Mouse (Mus musculus) liver, embryonic 14.5 days (tissue): ENCODE results near the gene Rps21. TPM values are rescaled to one million over a fixed set of nuclear protein-coding genes. Genes with fewer than 3 reads are reported as not detected.
"Not testable (repeated sequence)": the region's sequence is repeated elsewhere in the genome, so short reads cannot be mapped to it uniquely, and the experiment has no call there.

ENCODE experiments used
- ATAC-seq: fragments of 200-750 bp; cut with Nextera tagmentation; 2 replicates; pipeline ENCODE4 v1.8.0; 2017; ENCODE audit warnings: moderate number of reproducible peaks, mild to moderate bottlenecking, moderate library complexity; ENCODE audit not compliant: insufficient read depth
- DNase-seq, 3 experiments: peaks; one replicate each; pipeline ENCODE4 v3.0.0-alpha.2; 2012 to 2013; ENCODE audit warnings: low read depth in 3 of 3, low spot score in 3 of 3
- H3K27ac ChIP-seq: fragments of 300-500 bp; sonication (generic); 2 replicates; pipeline ENCODE4 v1.5.1; 2014; ENCODE audit warnings: moderate library complexity, mild to moderate bottlenecking, control low read depth, inconsistent platforms
- H3K27me3 ChIP-seq: fragments of 300-500 bp; sonication (generic); 2 replicates; pipeline ENCODE4 v1.6.1; 2014; ENCODE audit warnings: mild to moderate bottlenecking, low read length, moderate library complexity; ENCODE audit not compliant: control insufficient read depth, insufficient read depth
- H3K36me3 ChIP-seq: fragments of 300-500 bp; sonication (generic); replicated peaks from 2 replicates; pipeline ENCODE4 v1.6.1; 2014; ENCODE audit warnings: low read depth; ENCODE audit not compliant: control insufficient read depth, insufficient read depth
- H3K4me1 ChIP-seq, 2 experiments: fragments of 200-500 bp in 1 of 2; fragments of 300-500 bp in 1 of 2; sonication (generic) in 1 of 2; replicated peaks; 2 replicates each; pipeline ENCODE4 v1.6.1; 2012 to 2014; ENCODE audit warnings: antibody characterized with exemption in 1 of 2, inconsistent platforms in 1 of 2, low read length in 1 of 2; ENCODE audit not compliant: control insufficient read depth in 2 of 2, insufficient read depth in 2 of 2
- H3K4me2 ChIP-seq: fragments of 300-500 bp; sonication (generic); 2 replicates; pipeline ENCODE4 v1.6.1; 2014; ENCODE audit warnings: low read depth, mild to moderate bottlenecking, control low read depth, moderate library complexity
- H3K4me3 ChIP-seq, 2 experiments: fragments of 200-500 bp in 1 of 2; fragments of 300-500 bp in 1 of 2; sonication (generic) in 1 of 2; 2 replicates each; pipeline ENCODE4 v1.5.1; 2012 to 2014; ENCODE audit warnings: low read depth in 2 of 2, low read length in 2 of 2, mild to moderate bottlenecking in 2 of 2, control low read depth in 1 of 2, inconsistent platforms in 1 of 2, moderate library complexity in 1 of 2; ENCODE audit not compliant: insufficient read depth in 1 of 2
- H3K9ac ChIP-seq: fragments of 300-500 bp; sonication (generic); replicated peaks from 2 replicates; pipeline ENCODE4 v1.6.1; 2014; ENCODE audit warnings: mild to moderate bottlenecking, control low read depth, moderate library complexity
- H3K9me3 ChIP-seq: fragments of 300-500 bp; sonication (generic); 2 replicates; pipeline ENCODE4 v1.6.1; 2016; ENCODE audit warnings: low read length, mixed read lengths; ENCODE audit not compliant: control insufficient read depth
- CTCF ChIP-seq: IDR thresholded peaks from 2 replicates; pipeline ENCODE4 v1.5.1; 2016; ENCODE audit warnings: antibody characterized with exemption, low read depth, control low read depth
- EP300 ChIP-seq: IDR thresholded peaks from 2 replicates; pipeline ENCODE4 v1.6.1; 2016; ENCODE audit warnings: antibody characterized with exemption, low read depth
- WGBS: fragments of 180-500 bp; shearing (Covaris S2); extraction: QIAGEN DNeasy Blood & Tissue Kit; methylation state at CpG from one replicate; pipeline ENCODE4 v1.1.7; 2014; ENCODE audit not compliant: insufficient replicate concordance; 5-methylcytosine and 5-hydroxymethylcytosine counted together
- polyA plus RNA-seq, 2 experiments: library from polyadenylated mRNA; depleted of rRNA in 1 of 2; stranded (reverse) in 1 of 2; unstranded in 1 of 2; fragments of >200 nt; fragmentation: Nextera tagmentation in 1 of 2; extraction: Ambion mirVana in 1 of 2; gene quantifications; 2 replicates each; pipeline versions ENCODE4 v1.2.1 to v1.2.3; 2012 to 2014

Rps21 gene
- polyA plus RNA-seq, 2 experiments, result 539 to 1,840 TPM

GRCm38 (mm10) chr2:180257963-180258865 lies 1.0 kb downstream of the Rps21 start:
- no peak overlapping the region; the same call in 1 of the 2 replicates for H3K27ac ChIP-seq
- H3K4me3 ChIP-seq, result peak overlapping the region; percentile 74 to 94
- TF ChIP-seq CTCF, result no peak
- no peak for TF ChIP-seq EP300
- no peak for ATAC-seq
- H3K9me3 ChIP-seq, result no peaks in the 10 kb centered on the region
- H3K36me3 ChIP-seq, result peaks cover 15% of the 10 kb centered on the region
- DNase-seq, result no peak
- H3K9ac ChIP-seq, result peak overlapping the region; percentile 88
- peaks cover 0 to 8% of the 10 kb centered on the region in 2 experiments; a peak in 3 of 4 replicates for H3K4me1 ChIP-seq
- no peaks in the 10 kb centered on the region for H3K27me3 ChIP-seq
- WGBS, result 38% methylated on average over 11 of the region's 11 CpGs
- peak overlapping the region; percentile 78 for H3K4me2 ChIP-seq

- not testable (repeated sequence) for H3K27me3 ChIP-seq, H3K9ac ChIP-seq, ATAC-seq, H3K4me2 ChIP-seq, H3K9me3 ChIP-seq, H3K27ac ChIP-seq, H3K4me3 ChIP-seq, DNase-seq, H3K4me1 ChIP-seq
- 65% methylated on average over 10 of the region's 10 CpGs for WGBS
- H3K36me3 ChIP-seq, result peaks cover 15% of the 10 kb centered on the region
These were observed 1.8 kb downstream of the Rps21 start for GRCm38 (mm10) chr2:180258951-180259484.

DNA sequence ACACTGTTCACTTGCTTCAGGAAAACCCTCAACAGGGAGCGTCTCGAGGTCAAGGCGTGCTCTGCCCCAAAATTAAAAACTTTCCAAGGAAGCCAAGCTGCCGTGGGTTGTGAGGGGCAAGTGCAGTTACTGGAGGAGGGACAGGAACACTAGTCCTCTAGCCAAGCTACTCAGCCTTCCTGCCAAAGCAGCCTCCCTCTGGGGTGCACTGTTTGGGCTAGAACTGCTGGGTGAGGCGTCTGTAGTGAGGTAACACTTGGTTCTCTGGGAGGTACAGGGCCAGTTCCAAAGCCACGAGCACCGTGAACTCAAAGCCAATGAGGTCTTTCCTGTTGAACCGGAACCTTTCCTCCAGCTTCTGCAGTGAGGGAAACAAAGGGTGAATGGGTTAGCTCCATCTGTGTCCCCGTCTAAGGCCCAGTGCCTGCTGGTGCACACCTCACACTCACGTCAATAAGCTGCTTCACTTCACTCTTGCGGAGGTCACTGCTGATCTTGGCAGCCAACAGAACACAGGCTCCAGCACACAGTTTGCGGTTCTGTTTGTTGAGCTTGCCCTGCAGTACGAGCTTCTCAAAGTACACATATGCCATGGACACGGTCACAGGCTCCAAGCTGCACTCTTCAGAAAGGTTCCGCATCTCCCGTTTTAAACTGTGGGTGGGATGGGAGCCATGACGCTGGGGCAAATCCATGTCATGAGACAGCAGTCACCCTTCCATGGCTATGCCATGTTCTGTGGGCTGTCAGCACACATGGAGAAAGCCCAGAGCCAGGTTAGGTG lies 2.8 kb downstream of the Rps21 start:
- not testable (repeated sequence) for H3K27ac ChIP-seq, H3K9ac ChIP-seq, H3K27me3 ChIP-seq, H3K4me3 ChIP-seq, H3K9me3 ChIP-seq, H3K4me2 ChIP-seq, ATAC-seq, DNase-seq, H3K4me1 ChIP-seq
- WGBS, result 64% methylated on average over 17 of the region's 17 CpGs
- peaks cover 15% of the 10 kb centered on the region for H3K36me3 ChIP-seq

DNA sequence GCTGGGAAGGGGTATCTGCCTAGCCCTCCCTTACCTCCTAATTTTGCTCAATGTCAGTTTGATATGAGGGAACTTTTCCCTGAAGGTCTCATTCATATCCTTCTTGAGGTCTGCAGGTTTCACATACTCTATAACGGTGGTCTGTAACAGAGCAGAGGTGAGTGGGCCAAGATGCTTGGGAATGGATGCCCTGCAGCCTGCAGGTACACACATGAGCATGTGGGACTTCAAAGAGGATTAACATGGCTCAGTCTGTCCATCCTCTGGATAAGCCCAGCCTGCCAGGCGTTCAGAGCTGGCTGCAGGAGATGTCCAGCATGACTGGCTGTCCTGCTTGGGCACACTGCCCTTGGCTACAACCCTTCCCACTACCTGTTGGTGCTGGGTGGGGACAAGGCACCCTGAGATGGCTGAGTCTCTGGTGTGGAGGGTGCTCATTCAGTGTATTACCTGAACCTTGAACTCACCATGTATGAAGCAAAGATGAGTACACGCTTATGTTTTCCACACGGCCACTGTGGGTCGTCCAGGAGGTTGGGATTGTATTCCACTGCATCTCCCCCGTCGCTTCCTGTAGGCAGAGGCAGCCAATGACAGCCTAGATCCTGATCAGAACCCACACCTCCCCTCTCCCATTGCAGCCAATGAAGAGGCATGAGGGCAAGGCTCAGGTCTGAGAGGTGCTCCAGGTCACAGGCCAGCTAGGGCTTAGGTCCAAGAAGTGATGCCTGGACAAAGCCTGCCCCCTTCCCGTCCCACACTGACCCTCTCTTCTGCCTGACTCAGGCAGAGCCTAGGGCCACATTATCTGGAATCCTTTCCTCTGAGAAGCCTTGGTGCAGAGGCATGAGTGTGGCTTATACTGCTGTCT lies 3.7 kb downstream of the Rps21 start:
- Histone ChIP-seq H3K4me2 (no peak overlapping the region), H3K36me3 (peaks cover 15% of the 10 kb centered on the region), H3K9ac (no peak overlapping the region), H3K27ac (no peak overlapping the region), H3K9me3 (no peaks in the 10 kb centered on the region), H3K27me3 (no peaks in the 10 kb centered on the region), H3K4me3 (no peak overlapping the region), H3K4me1 (peaks cover 0 to 7% of the 10 kb centered on the region in 2 experiments; a peak in 3 of 4 replicates)
- ATAC-seq (no peak), DNase-seq (no peak)
- no peak for TF ChIP-seq EP300
- TF ChIP-seq CTCF, result no peak
- 58% methylated on average over 8 of the region's 8 CpGs for WGBS
